Mouse (Mus musculus) heart, embryonic 11.5 days (tissue): ENCODE measurements around the gene Cdv3. TPM values are rescaled to one million over a fixed set of nuclear protein-coding genes. Genes with fewer than 3 reads are reported as not detected.

Experiments
- ATAC-seq: fragments of 200-750 bp; cut with Nextera tagmentation; replicated peaks from 2 replicates; pipeline ENCODE4 v1.8.0; 2017; ENCODE audit warnings: moderate library complexity; ENCODE audit not compliant: insufficient number of reproducible peaks, low FRiP score, low TSS enrichment
- H3K27ac ChIP-seq: fragments of 300-500 bp; sonication (generic); 2 replicates; pipeline ENCODE4 v1.5.1; 2014; ENCODE audit warnings: mild to moderate bottlenecking, low read depth, low read length
- H3K27me3 ChIP-seq: fragments of 300-500 bp; sonication (generic); 2 replicates; pipeline ENCODE4 v1.6.1; 2014; ENCODE audit warnings: mild to moderate bottlenecking, low read length, mixed read lengths; ENCODE audit not compliant: control insufficient read depth, insufficient read depth
- H3K36me3 ChIP-seq: fragments of 300-500 bp; sonication (generic); 2 replicates; pipeline ENCODE4 v1.6.1; 2014; ENCODE audit warnings: mild to moderate bottlenecking, low read length, moderate library complexity, mixed read lengths; ENCODE audit not compliant: control insufficient read depth, insufficient read depth
- H3K4me1 ChIP-seq: fragments of 300-500 bp; sonication (generic); 2 replicates; pipeline ENCODE4 v1.6.1; 2014; ENCODE audit warnings: low read length; ENCODE audit not compliant: control insufficient read depth, insufficient read depth
- H3K4me2 ChIP-seq: fragments of 300-500 bp; sonication (generic); 2 replicates; pipeline ENCODE4 v1.6.1; 2014; ENCODE audit warnings: mild to moderate bottlenecking, moderate library complexity
- H3K4me3 ChIP-seq: fragments of 300-500 bp; sonication (generic); 2 replicates; pipeline ENCODE4 v1.5.1; 2014; ENCODE audit warnings: low read depth, low read length
- H3K9ac ChIP-seq: fragments of 300-500 bp; sonication (generic); 2 replicates; pipeline ENCODE4 v1.6.1; 2014; ENCODE audit warnings: mild to moderate bottlenecking, low read depth, low read length, moderate library complexity
- H3K9me3 ChIP-seq: fragments of 300-500 bp; sonication (generic); replicated peaks from 2 replicates; pipeline ENCODE4 v1.6.1; 2016; ENCODE audit warnings: low read length; ENCODE audit not compliant: control insufficient read depth
- WGBS: fragments of 180-500 bp; shearing (Covaris S2); extraction: QIAGEN DNeasy Blood & Tissue Kit; methylation state at CpG from one replicate; pipeline ENCODE4 v1.1.7; 2014; ENCODE audit not compliant: insufficient replicate concordance; 5-methylcytosine and 5-hydroxymethylcytosine counted together
- polyA plus RNA-seq: library from polyadenylated mRNA; unstranded; fragments of >200 nt; fragmentation: Nextera tagmentation; extraction: Ambion mirVana; gene quantifications from 2 replicates; pipeline ENCODE4 v1.2.1, GENCODE M21; 2014

Gene Cdv3
- 76.8 and 109 TPM in 2 replicates for polyA plus RNA-seq

- peak; percentile 96 for ATAC-seq
- H3K4me3 ChIP-seq, result peak within 1 kb of the TSS; percentile 71
- H3K27ac ChIP-seq, result peak within 1 kb of the TSS; percentile 98
- no peaks in the 10 kb centered on the region for H3K9me3 ChIP-seq
- H3K4me1 ChIP-seq, result peaks cover 19% of the 10 kb centered on the region; the same call in 1 of the 2 replicates
- H3K9ac ChIP-seq, result peak within 1 kb of the TSS; percentile 95
- WGBS, result 1% methylated on average over 78 of the region's 95 CpGs
- peaks cover 10% of the 10 kb centered on the region for H3K36me3 ChIP-seq
- no peaks in the 10 kb centered on the region for H3K27me3 ChIP-seq
- peak within 1 kb of the TSS; percentile 70 for H3K4me2 ChIP-seq
These were observed at the start of gene Cdv3 for GRCm38 (mm10) chr9:103365290-103366247. TSS of gene Cdv3 (minus strand) at chr9:103365840.

GRCm38 (mm10) chr9:103413457-103413856, 47.8 kb upstream of the Cdv3 start:
- no peak for ATAC-seq

GRCm38 (mm10) chr9:103409119-103409518, 43.5 kb upstream of the Cdv3 start:
- no peaks in the 10 kb centered on the region for H3K4me1 ChIP-seq
- ATAC-seq, result no peak
- no peak overlapping the region for H3K27ac ChIP-seq
- no peaks in the 10 kb centered on the region for H3K36me3 ChIP-seq
- 69% methylated on average over 2 of the region's 2 CpGs for WGBS
- H3K9me3 ChIP-seq, result no peaks in the 10 kb centered on the region
- H3K4me3 ChIP-seq, result no peak overlapping the region
- no peak overlapping the region for H3K9ac ChIP-seq
- H3K27me3 ChIP-seq, result no peaks in the 10 kb centered on the region
- no peak overlapping the region for H3K4me2 ChIP-seq

More at GRCm38 (mm10) chr9:103413457-103413856, 47.8 kb upstream of the Cdv3 start:
- Histone ChIP-seq H3K4me3 (no peak overlapping the region), H3K36me3 (no peaks in the 10 kb centered on the region), H3K9me3 (no peaks in the 10 kb centered on the region), H3K4me2 (no peak overlapping the region), H3K9ac (no peak overlapping the region), H3K27ac (no peak overlapping the region), H3K4me1 (no peaks in the 10 kb centered on the region), H3K27me3 (no peaks in the 10 kb centered on the region)
- 66% methylated on average over 9 of the region's 9 CpGs for WGBS

- no peak overlapping the region for H3K9ac ChIP-seq
- no peak overlapping the region for H3K4me2 ChIP-seq
- no peak for ATAC-seq
- H3K9me3 ChIP-seq, result no peaks in the 10 kb centered on the region
- H3K27ac ChIP-seq, result no peak overlapping the region
- no peak overlapping the region for H3K4me3 ChIP-seq
- no peaks in the 10 kb centered on the region for H3K4me1 ChIP-seq
- no peaks in the 10 kb centered on the region for H3K36me3 ChIP-seq
- 64% methylated on average over 4 of the region's 4 CpGs for WGBS
- no peaks in the 10 kb centered on the region for H3K27me3 ChIP-seq
These were observed 42.6 kb upstream of the Cdv3 start for GRCm38 (mm10) chr9:103408136-103408777.

- H3K27ac ChIP-seq, result no peak overlapping the region
- no peak overlapping the region for H3K4me3 ChIP-seq
- H3K36me3 ChIP-seq, result no peaks in the 10 kb centered on the region
- no peaks in the 10 kb centered on the region; the same call in 1 of the 2 replicates for H3K9me3 ChIP-seq
- no peaks in the 10 kb centered on the region for H3K4me1 ChIP-seq
- WGBS, result 78% methylated on average over 4 of the region's 4 CpGs
- H3K9ac ChIP-seq, result no peak overlapping the region
- no peak overlapping the region for H3K4me2 ChIP-seq
- H3K27me3 ChIP-seq, result no peaks in the 10 kb centered on the region
- no peak for ATAC-seq
These were observed 37.8 kb upstream of the Cdv3 start for GRCm38 (mm10) chr9:103403331-103403973.

- no peak for ATAC-seq
- H3K9me3 ChIP-seq, result no peaks in the 10 kb centered on the region; the same call in 1 of the 2 replicates
- H3K4me2 ChIP-seq, result no peak overlapping the region
- no peak overlapping the region for H3K9ac ChIP-seq
- H3K27ac ChIP-seq, result no peak overlapping the region
- H3K4me3 ChIP-seq, result no peak overlapping the region
- H3K36me3 ChIP-seq, result no peaks in the 10 kb centered on the region
- H3K4me1 ChIP-seq, result no peaks in the 10 kb centered on the region
- 65% methylated on average over 21 of the region's 21 CpGs for WGBS
- H3K27me3 ChIP-seq, result no peaks in the 10 kb centered on the region
These were observed 33.0 kb upstream of the Cdv3 start for GRCm38 (mm10) chr9:103398509-103399157.

GRCm38 (mm10) chr9:103393256-103393655, 27.6 kb upstream of the Cdv3 start:
- Histone ChIP-seq H3K4me1 (no peaks in the 10 kb centered on the region), H3K36me3 (no peaks in the 10 kb centered on the region), H3K4me2 (no peak overlapping the region), H3K9ac (no peak overlapping the region), H3K27ac (no peak overlapping the region), H3K4me3 (no peak overlapping the region), H3K9me3 (no peaks in the 10 kb centered on the region), H3K27me3 (no peaks in the 10 kb centered on the region)
- WGBS, result 81% methylated on average over 11 of the region's 11 CpGs
- ATAC-seq, result no peak

- no peaks in the 10 kb centered on the region for H3K9me3 ChIP-seq
- no peaks in the 10 kb centered on the region for H3K36me3 ChIP-seq
- no peak overlapping the region for H3K4me2 ChIP-seq
- ATAC-seq, result no peak
- H3K27me3 ChIP-seq, result no peaks in the 10 kb centered on the region
- 62% methylated on average over 6 of the region's 6 CpGs for WGBS
- no peak overlapping the region for H3K4me3 ChIP-seq
- peaks cover 4% of the 10 kb centered on the region; the same call in 1 of the 2 replicates for H3K4me1 ChIP-seq
- no peak overlapping the region for H3K9ac ChIP-seq
- H3K27ac ChIP-seq, result no peak overlapping the region
These were observed 26.2 kb upstream of the Cdv3 start for GRCm38 (mm10) chr9:103391796-103392372.
